Mouse (Mus musculus) olfactory bulb, adult 2 months (tissue): ENCODE measurements around the gene Kif1b.

Source experiments
- CTCF ChIP-seq: fragments of 200-500 bp; IDR thresholded peaks from 2 replicates; pipeline ENCODE4 v1.5.1; 2012; ENCODE audit warnings: low read depth, mild to moderate bottlenecking, low read length, moderate library complexity; ENCODE audit not compliant: insufficient read depth
- POLR2A ChIP-seq: fragments of 200-500 bp; IDR thresholded peaks from 2 replicates; pipeline ENCODE4 v1.6.1; 2012; ENCODE audit warnings: mild to moderate bottlenecking, low read depth, low read length, moderate library complexity; ENCODE audit not compliant: insufficient read depth

DNA sequence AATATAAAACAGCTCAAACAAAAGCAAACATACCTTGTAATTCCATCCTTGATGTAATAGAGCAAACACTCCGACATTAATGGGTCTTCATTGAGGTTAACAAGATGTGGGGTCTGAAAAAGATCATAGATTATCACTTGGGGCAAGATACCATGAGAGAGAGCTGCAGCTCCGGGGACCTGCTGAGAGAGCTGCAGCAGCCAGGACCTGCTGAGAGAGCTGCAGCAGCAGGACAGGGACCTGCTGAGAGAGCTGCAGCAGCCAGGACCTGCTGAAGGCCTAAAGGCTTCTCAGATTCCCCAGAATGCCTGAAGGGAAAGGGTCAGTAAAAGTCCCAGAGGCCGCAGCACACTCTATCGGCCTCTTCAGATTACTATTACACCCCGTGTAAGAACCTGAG is 59.7 kb downstream of the Kif1b start:
- TF ChIP-seq POLR2A: no peak
- no peak for TF ChIP-seq CTCF
